Mouse (Mus musculus): ENCODE data around the gene Nelfb. TPM values are rescaled to one million over a fixed set of nuclear protein-coding genes. Genes with fewer than 3 reads are reported as not detected.

The Nelfb gene
- total RNA-seq, 2 experiments from 2014 or later = 54.8 to 57.2 TPM

GRCm38 (mm10) chr2:25176573-25176972 lies 34.7 kb downstream of the Nelfb start:
- peak in 1 of 2 experiments; percentile 27 for DNase-seq

DNA sequence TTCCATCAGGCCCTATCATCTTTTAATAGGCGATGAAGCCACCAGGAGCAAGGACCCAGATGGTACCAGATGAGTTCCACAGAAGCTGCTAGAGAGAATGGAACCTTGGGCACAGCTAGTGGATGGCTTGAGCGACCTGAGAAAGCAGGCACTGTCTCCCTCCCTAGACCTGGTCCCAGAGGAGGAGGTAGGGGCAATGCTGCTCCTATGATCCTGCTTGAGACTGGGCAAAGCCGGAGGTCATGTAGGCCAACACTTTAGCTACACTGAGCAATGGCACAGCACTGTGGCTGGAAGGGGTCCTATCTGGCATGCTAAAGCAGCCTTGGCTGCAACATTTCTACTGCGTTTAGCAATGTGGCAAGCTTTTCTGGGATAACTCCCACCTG lies 35.6 kb downstream of the Nelfb start:
- DNase-seq = no peak

DNA sequence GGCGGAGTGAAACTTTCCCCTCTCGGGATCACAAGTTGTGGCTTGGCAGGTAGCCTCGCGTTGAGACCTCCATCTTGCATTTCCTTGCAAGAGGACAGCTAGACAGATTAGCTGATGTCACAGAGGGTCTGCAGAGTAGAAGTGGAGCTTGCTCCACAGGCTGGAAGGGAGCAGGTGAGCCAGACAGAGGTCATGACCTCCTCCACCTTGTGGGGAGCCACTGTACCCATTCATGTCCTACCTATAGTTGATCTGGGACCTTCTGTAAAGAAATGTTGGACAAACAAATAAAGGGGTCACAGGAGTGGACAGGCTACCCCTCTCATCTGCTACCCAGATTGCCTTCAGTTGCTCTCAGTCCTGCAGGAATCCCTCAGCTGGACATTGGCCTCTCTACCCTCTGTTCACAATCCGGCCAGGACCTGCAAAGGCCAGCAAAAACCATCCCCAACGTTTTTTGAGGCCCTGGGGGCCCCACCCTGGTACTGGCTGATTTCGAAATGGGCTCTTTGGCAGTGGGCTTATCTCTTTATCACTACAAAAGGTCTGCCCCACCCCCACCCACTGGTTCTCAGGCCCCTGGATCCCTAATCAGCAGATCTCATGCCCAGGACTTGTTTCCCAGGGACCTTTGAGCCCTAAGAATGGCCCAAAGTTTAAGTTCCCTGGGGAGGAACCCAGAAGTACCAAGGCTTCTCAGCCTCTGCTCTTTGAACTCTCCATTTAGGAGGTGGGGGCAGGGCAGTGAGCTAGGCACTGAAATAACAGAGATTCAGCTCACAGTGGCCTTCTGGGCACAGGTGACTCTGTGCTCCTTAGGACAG lies 36.2 kb downstream of the Nelfb start:
- DNase-seq = no peak

DNA sequence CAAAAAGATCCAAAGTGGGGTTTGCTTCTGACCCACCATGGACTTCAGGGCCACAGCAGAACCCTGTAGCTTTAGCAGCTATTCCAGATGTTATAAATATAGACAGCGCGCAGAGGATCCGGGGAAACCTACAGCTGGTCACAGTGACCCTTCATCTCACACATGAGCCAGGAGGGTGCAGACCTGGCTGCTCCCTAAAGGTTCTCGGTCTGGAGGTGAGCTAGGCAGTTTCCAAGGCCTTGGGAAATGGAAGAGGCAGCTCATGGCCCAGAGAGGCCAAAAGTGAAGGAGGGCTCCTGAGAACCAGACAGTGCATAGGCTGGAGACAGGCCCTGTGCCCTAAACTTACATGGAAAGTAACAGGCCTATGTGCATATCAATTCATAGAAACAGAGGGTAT lies 37.5 kb downstream of the Nelfb start:
- no peak for DNase-seq

GRCm38 (mm10) chr2:25172629-25173028 lies 38.7 kb downstream of the Nelfb start:
- DNase-seq = peak; percentile 45 to 59

DNA sequence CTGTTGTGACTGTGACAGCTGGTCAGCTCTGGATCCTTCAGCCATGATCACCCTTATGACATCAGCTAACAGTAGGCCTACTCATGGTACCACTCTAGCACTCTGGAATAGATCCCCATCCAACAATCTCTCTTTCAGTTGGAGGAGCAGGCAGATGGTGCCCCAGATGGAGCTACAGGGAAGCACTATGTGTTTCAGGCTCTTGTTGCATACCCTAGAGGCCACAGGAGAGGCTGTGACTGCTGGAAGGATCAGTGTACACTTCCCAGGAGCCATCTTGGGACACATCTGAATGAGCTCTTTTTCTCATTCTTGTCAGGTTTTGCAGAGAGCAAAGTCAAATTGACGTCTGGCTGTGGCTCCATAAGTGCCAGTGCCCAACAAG lies 39.5 kb downstream of the Nelfb start:
- no peak for DNase-seq

DNA sequence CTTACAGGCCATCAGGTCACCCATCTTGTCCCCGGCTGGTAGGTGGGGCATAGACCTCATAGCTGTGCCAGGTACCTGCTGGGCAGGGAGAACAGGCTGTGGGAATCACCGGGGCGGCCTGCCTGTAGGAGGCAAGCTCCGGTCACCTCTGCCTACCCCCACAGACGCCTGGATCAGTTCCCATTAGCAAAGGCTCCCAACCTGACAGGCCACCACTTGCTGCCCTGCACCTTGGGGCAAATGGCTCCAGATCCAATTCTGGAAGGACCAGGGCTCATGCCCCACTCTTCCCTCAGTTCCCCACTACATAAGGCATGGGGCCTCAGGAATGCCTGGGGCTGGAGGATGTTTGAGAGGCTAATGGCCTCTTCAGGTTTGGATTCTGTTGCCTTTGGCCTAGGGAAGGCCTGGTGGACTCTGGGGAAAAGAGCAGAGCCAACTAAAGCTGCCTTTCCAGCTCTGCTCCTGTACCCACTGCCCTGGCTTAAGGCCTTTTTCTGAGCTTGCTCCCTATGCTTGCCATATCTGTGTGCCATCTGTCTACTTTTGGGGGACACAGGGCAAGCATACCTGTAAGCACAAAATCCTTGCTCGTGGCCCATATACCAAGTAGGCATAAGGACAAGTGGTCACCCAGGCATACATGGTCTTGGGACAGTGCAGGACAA lies 40.1 kb downstream of the Nelfb start:
- no peak for DNase-seq

GRCm38 (mm10) chr2:25170326-25171100 lies 40.8 kb downstream of the Nelfb start:
- no peak for DNase-seq

DNA sequence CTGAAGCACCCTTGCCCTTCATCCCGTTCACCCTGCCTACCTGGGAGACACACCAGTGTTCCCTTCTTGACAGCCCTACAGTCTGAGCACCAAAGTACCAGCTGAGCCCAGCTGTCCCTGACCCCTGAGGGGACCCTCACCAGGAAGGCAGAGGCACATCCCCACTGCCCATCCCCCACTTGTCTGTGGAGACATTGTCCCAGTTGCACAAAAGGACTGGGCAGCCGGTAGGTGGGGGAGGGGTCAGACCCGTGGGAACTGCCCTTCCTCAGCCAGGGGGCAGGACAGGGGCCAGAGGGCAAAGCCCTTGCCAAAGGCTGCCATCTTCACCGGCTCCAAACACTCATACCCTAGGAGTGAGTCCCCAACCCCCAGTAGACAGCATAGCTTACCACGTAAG lies 41.5 kb downstream of the Nelfb start:
- no peak for DNase-seq

DNA sequence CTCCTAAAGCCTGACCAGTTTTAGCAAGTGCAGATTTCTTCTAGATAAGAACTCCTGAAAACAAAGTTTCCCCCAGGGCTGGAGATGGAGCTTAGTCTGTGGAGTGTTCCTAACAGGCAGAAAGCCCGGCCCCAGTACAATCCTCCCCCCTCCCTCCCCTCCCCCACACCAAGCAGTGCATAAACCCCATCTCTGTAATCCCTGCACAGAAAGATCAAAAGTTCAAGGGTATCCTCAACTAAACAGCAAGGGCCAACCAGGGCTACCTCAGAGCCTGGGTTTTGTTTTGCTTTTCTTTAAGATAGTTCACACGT lies 42.7 kb downstream of the Nelfb start:
- DNase-seq = no peak

DNA sequence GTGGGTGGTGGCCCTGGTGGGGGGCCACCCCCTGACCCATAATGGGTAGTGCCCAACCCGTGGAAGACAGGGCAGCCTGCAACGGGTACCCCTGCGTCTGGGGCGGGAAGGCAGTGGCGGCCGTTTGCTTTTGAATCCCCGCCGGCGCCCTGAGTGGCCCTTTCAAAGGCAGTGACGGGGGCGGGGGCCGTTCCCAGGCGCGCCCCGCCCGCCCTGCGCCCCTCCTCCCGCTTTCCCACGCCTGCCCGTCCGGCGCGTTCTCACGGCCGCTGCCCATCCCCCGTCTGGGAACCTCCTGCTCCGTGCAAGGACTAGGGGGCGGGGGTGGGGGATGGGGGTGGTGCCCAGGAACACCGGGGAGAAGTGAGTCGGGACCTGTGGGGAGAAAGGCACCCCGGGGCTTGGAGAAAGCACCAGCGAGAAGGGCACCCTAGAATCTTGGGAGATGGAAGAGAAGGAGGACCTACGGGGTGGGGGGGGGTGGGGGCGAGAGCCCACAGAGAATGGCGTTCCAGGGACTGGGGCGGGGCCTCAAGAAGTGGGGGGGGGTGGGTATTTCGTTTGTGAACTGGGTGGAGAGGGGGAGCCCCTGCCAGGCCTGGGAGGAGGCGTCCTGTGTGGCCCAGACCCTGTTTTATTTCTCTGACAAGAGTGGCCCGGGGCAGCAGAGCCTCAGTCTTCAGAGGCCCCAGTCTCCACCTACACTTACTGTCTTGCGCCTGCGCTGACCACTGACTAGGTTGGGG lies 43.2 kb downstream of the Nelfb start:
- peak; percentile 74 to 86 for DNase-seq

- no peak for DNase-seq
Observed at GRCm38 (mm10) chr2:25167481-25167880, 43.8 kb downstream of the Nelfb start.

DNA sequence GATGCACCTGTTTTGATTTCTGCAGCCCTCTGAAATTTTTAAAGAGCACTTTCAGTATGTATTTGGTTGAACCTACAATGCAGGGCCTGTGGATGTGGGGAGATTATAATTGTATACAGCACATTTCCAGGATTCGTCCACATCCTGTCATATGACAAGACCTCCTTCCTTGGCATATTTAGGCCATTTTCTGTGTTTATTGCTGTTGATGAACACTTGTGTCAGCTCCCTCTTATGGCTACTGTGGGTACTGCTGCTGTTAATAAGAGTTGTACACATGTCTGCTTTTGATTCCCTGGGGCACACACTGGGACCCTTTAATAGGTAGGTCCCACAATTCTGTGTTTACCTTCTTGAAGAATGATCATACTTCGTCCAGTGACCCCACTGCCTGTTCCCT lies 53.6 kb downstream of the Nelfb start:
- peak in 1 of 2 experiments; percentile 73 for DNase-seq

DNA sequence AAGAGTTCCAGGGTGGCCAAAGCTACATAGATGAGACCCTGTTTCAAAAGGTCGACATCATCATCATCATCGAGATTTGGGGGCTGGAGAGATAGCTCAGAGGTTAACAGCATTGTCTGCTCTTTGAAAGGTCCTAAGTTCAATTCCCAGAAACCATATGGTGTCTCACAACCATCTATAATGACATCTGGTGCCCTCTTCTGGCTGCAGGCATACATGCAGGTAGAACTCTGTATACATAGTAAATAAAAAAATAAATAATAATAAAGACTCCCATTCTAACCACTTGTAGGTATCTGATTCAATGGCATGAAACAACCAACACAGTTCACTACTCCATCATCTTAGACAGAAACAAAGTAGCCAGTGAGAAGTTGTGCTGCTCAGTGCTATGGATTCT lies 54.3 kb downstream of the Nelfb start:
- DNase-seq = no peak

- no peak for DNase-seq
Observed at GRCm38 (mm10) chr2:25156177-25156576, 55.1 kb downstream of the Nelfb start.

DNA sequence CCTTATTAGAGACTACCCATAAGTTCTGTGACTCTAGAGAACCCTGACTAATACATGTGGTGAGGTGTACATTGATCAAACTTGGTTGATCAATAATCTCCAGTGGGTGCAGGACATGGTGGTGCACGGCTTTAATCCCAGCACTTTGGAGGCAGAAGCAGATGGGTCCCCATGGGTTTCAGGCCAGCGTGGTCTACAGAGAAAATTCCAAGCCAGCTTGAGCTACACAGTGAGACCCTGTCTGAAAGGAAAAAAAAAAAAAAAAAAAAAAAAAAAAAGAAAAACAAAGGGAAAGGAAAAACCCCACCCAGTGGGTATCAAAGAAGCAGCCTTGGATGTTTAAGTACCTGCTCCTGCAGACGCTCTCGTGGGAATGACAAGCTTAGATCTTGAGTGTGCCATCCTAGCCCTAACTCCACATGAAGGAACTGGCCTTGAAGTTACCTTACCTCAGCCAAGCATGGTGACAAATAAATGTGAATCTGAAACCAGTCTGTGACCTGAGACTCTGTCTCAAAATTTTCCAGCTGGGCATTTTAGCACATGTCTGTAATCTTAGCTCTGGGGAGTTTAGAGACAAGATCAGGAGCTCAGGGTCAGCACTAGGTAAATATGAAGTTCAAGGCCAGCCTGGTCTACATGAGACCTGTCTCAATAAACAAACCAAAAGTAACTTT lies 59.9 kb downstream of the Nelfb start:
- no peak for DNase-seq

Other genes with a start within 250 kb of the Nelfb start
- gene Dph7, start 249.1 kb downstream of the Nelfb start, total RNA-seq (2021) = 10 to 100 TPM in 1 of 2 experiments, 1 to 10 TPM in 1; 4.6 to 13.2 TPM
- 100 to 1,000 TPM in 1 of 2 experiments, 10 to 100 TPM in 1; 90.9 to 115 TPM for gene Mrpl41, start 236.4 kb downstream of the Nelfb start, total RNA-seq (2021)
- gene Pnpla7, start 235.5 kb downstream of the Nelfb start, total RNA-seq (2021) = 10 to 100 TPM; 38.5 to 66.3 TPM
- 10 to 100 TPM; 32.8 to 56.4 TPM for gene Nsmf, start 157.1 kb downstream of the Nelfb start, total RNA-seq (2021)
- not detected for gene Entpd8, start 131.2 kb downstream of the Nelfb start, total RNA-seq (2021)
- not detected for gene Noxa1, start 116.3 kb downstream of the Nelfb start, total RNA-seq (2021)
- 1 to 10 TPM; 2.1 to 2.3 TPM for gene Nrarp, start 30.7 kb downstream of the Nelfb start, total RNA-seq (2021)
- gene Tor4a, start 14.6 kb downstream of the Nelfb start, total RNA-seq (2021) = 10 to 100 TPM; 14.0 to 24.8 TPM
- not detected for gene Stpg3, start 3.1 kb upstream of the Nelfb start, total RNA-seq (2021)
- gene Fam166a, start 7.3 kb upstream of the Nelfb start, total RNA-seq (2021) = not detected
- 100 to 1,000 TPM; 291 to 296 TPM for gene Tubb4b, start 13.2 kb upstream of the Nelfb start, total RNA-seq (2021)
- gene Slc34a3, start 22.9 kb upstream of the Nelfb start, total RNA-seq (2021) = not detected
- not detected for gene Rnf224, start 25.3 kb upstream of the Nelfb start, total RNA-seq (2021)
- 1 to 10 TPM; 5.8 TPM for gene Rnf208, start 30.8 kb upstream of the Nelfb start, total RNA-seq (2021)
- gene Cysrt1, start 31.0 kb upstream of the Nelfb start, total RNA-seq (2021) = not detected
- gene AL732309.1, start 35.4 kb upstream of the Nelfb start, total RNA-seq (2021) = 1 to 10 TPM; 4.1 to 4.8 TPM
- gene Tmem203, start 44.0 kb upstream of the Nelfb start, total RNA-seq (2021) = 10 to 100 TPM; 22.6 to 38.8 TPM
- gene Tprn, start 51.1 kb upstream of the Nelfb start, total RNA-seq (2021) = 1 to 10 TPM; 8.7 to 9.2 TPM
- 10 to 100 TPM; 43.8 to 45.1 TPM for gene Ssna1, start 60.9 kb upstream of the Nelfb start, total RNA-seq (2021)
- 10 to 100 TPM; 76.5 to 81.3 TPM for gene Anapc2, start 61.0 kb upstream of the Nelfb start, total RNA-seq (2021)
- gene Tmem210, start 76.7 kb upstream of the Nelfb start, total RNA-seq (2021) = not detected
- not detected for gene Lrrc26, start 78.4 kb upstream of the Nelfb start, total RNA-seq (2021)
- 1 to 10 TPM; 6.3 to 7.6 TPM for gene Grin1, start 107.7 kb upstream of the Nelfb start, total RNA-seq (2021)
- 10 to 100 TPM; 53.1 to 59.2 TPM for gene Man1b1, start 120.8 kb upstream of the Nelfb start, total RNA-seq (2021)
- gene Dpp7, start 144.9 kb upstream of the Nelfb start, total RNA-seq (2021) = 10 to 100 TPM; 29.9 to 31.8 TPM
- 10 to 100 TPM; 20.0 to 23.1 TPM for gene Uap1l1, start 154.2 kb upstream of the Nelfb start, total RNA-seq (2021)
- gene Sapcd2, start 160.8 kb upstream of the Nelfb start, total RNA-seq (2021) = under 1 TPM; 0.43 to 0.95 TPM
- gene Entpd2, start 184.4 kb upstream of the Nelfb start, total RNA-seq (2021) = 1 to 10 TPM; 5.0 to 7.8 TPM
- 100 to 1,000 TPM; 117 to 140 TPM for gene Npdc1, start 187.9 kb upstream of the Nelfb start, total RNA-seq (2021)
- not detected for gene Fut7, start 211.8 kb upstream of the Nelfb start, total RNA-seq (2021)
- 10 to 100 TPM; 29.7 to 36.4 TPM for gene Abca2, start 217.2 kb upstream of the Nelfb start, total RNA-seq (2021)
- gene Clic3, start 245.3 kb upstream of the Nelfb start, total RNA-seq (2021) = not detected
- 10 to 100 TPM; 32.3 to 34.2 TPM for gene Paxx, start 249.6 kb upstream of the Nelfb start, total RNA-seq (2021)

All from adrenal gland, postnatal 36 days (tissue).